Mouse (Mus musculus) lung, postnatal 36 days (tissue): Measurements from ENCODE around the gene Use1.
"Not testable (repeated sequence)": the region's sequence is repeated elsewhere in the genome, so short reads cannot be mapped to it uniquely, and the experiment has no call there.

Experiments used
- DNase-seq: peaks from one replicate; pipeline ENCODE4 v3.0.0; 2022; ENCODE audit warnings: mixed read lengths

Use1 gene

DNA sequence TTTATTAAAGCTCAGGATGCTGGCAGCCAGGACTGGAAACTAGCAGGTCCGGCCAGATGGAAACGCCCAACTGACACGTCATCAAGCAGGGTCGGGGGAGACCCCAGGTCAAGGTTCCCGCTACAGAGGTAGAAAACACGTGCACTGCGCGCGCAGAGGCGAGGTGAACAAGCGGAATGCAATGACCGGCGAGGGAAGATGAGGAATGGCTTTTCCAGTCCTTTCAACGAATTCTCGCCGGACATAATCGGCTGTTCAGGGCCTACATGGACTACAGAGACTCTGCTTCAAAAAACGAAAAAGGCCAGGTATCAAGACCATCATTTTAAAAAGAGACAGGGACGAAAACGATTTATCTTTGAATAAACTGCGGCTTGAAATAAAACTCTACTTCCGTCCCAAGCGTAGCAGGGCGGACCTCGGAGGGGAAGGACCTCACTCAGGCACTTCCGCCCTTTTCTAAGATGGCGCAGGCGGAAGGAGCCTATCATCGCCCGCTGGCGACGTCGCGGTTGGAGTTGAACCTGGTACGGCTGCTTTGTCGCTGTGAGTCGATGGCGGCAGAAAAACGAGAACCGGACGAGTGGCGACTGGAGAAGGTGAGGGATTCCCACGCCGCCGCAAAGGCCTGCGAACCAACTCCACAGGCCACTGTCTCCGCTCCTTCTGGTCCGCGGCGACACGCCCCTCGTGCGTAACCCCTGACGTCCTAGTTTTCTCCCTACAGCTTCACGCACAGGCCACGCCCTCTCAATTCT, at the start of gene Use1:
Gene Use1, plus strand, starts transcription at position 78 of the 758 bp plus-strand sequence.
- DNase-seq, result peak; percentile 97

DNA sequence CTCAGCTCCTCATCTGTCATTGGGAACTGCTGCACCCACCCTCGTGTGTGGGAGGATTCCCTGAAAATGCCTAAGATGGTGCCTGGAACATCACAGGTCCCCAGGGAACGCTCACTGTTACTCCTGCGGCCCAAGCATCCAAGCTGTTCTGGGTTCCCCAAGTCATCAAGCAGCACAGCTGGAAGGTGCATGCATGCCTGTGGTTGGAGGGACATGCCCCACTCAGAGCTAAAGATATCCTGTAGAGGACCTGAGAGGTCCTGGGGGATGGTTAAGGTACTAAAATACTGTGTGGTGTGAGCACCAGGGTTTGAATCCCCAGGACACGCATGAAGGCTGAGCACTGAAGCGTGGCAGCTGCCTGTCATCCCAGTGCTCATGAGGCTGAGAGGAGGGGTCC, 48.0 kb upstream of the Use1 start:
- DNase-seq, result not testable (repeated sequence)

DNA sequence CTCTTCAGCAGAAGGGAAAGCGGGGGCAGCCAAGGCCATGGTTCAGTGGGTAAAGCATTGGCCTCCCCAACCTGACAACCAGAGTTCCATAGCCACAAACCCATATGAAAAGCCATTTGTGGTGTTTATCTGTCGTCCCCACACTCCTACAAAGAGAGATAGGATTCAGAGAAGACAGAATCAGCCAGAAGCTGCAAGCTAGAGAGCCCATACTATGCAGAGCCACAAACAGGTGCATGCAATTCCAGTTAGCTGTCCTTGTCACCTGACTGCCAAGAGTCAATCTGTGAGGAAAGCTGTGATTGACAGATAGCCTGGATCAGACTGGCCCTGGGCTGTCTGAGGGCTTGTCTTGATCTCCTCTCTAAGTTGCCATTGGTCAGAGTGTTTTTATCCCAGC, 46.9 kb upstream of the Use1 start:
- not testable (repeated sequence) for DNase-seq

- DNase-seq, result no peak
Measured at GRCm38 (mm10) chr8:71322939-71323338, 43.7 kb upstream of the Use1 start.

- DNase-seq, result peak; percentile 71
Measured at GRCm38 (mm10) chr8:71324848-71325247, 41.8 kb upstream of the Use1 start.

DNA sequence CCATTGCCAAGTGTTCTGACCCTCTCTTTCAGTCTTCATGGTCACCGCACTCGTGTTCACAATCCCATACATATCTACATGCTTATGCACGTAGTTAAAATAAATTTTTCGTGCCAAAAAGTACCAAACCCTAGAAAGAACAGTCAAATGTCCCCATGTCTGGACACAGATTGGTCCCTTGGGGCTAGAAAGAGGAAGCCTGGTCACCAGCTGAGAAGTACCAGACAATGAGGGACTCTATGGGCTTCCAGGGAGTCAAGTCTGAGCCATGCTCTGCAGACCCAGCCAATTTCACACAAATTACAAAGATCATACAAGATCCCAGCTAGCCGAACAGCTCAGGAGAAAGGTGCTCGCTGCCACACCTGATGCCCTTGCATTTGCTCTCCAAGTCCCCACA, 28.8 kb upstream of the Use1 start:
- DNase-seq, result not testable (repeated sequence)

DNA sequence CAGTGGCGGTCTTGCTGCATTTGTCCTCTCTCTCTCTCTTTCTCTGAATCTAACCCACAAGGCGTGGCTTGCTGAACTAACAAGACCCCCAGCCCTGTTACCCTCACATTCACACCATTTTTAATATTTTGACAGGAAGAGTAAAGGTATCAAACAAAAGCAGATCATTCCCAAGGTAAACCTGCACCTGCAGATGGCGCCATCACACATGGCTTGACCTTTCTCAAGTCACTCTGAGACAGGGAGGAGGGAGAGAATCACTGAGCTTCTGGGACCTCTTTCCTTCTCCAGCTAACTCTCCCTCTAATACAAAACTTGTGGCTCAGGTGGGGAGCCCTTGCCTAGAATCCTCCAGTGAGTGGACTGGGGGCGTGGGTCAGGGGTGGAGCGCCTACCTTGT, 26.0 kb upstream of the Use1 start:
- peak; percentile 61 for DNase-seq

DNA sequence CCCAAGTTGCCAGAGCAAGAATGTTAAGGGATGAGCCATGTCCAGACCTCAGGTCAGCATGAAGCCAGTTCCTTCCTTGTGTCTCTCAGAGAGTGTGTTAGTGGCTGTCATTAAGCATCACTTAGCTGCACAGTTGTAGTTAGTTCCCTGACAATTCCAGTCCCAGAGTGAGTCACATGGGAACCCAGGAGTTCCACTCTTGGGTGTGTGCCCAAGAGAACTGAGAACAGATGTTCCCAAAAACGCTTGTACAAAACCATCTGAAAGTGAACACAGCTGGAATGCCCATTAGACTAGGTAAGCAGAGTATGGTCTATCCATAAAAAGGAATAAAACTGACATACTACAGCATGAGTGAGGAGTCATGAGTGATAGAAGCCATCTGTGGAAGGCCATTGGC, 20.1 kb upstream of the Use1 start:
- DNase-seq, result no peak

- DNase-seq, result no peak
Measured at GRCm38 (mm10) chr8:71351117-71351516, 15.5 kb upstream of the Use1 start.

GRCm38 (mm10) chr8:71351520-71351919, 15.1 kb upstream of the Use1 start:
- no peak for DNase-seq

- DNase-seq, result no peak
Measured at GRCm38 (mm10) chr8:71358026-71358425, 8.6 kb upstream of the Use1 start.

DNA sequence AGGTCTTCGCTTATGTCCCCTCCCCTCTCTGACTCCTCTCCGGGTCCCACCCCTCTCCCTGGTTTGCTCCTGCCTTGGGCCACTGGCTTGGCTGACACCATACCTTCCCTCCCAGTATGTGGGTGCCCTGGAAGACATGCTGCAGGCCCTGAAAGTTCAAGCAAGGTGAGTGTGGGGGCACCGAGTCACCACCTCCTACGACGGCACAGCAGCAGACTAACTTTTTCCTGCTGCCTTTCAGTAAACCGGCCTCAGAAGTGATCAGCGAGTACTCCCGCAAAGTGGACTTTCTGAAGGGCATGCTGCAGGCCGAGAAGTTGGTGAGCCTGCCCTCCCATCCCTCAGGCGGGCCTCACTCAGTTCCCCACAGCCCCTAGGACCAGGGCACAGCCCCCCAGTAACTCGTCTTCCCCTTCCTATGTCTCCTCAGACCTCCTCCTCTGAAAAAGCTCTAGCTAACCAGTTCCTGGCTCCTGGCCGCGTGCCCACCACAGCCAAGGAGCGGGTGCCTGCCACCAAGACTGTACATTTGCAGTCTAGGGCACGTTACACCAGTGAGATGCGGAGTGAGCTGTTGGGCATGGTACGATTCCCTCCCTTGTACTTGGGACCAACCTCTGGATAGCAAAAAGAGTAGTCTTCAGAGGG, 1.0 kb downstream of the Use1 start:
- no peak for DNase-seq

- DNase-seq, result no peak
Measured at GRCm38 (mm10) chr8:71368366-71368765, 1.7 kb downstream of the Use1 start.

- DNase-seq, result no peak
Measured at GRCm38 (mm10) chr8:71369040-71369718, 2.5 kb downstream of the Use1 start.

DNA sequence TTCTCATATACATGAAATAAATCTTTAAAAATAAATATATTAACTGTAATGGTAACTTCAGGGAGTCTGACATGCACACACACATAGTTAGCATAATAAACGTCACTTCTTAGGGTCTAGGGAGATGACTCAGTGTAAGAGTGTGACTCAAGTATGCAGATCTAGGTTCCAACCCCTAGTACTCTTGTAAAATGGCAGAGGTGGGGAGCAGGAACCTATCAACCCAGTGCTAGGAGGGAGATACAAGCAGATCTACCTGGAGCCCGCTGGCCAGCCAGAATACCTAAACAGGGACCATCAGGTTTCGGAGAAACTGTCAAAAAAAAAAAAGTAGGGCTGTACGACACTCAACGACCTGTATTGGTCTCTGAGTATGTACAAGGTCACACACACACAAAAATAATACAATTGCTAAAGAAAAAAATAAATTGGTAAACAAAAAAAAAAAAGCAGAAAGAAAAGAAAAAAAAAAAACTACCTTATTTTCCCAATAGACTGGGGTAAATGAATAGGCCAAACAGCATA, 4.1 kb downstream of the Use1 start:
- DNase-seq, result no peak

- peak; percentile 99 for DNase-seq
Measured at GRCm38 (mm10) chr8:71371236-71371848, 4.7 kb downstream of the Use1 start, which contains the start of gene Ocel1. TSS of gene Ocel1 (plus strand) at chr8:71371298.

DNA sequence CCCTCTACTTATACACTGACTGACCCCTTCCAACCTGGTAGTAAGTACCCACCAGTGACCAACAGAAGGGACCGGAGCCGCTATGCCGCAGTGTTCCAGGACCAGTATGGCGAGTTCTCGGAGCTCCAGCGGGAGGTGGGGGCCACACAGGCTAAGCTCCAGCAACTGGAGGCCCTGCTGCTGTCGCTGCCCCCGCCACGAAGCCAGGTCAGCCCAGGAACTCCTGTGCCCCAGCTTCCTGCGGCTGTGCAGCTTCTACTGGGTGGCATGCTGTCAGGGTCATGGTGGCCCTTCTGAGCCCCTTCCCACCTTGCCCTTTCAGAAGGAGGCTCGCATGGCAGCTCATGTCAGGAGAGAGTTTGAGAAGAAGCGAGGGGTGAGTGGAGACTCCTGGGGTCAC, 5.8 kb downstream of the Use1 start:
- DNase-seq, result no peak

GRCm38 (mm10) chr8:71373000-71373399, 6.4 kb downstream of the Use1 start:
- no peak for DNase-seq

- DNase-seq, result peak; percentile 43
Measured at GRCm38 (mm10) chr8:71374616-71375206, 8.1 kb downstream of the Use1 start.

GRCm38 (mm10) chr8:71375581-71376422, 9.2 kb downstream of the Use1 start:
- peak; percentile 85 for DNase-seq

DNA sequence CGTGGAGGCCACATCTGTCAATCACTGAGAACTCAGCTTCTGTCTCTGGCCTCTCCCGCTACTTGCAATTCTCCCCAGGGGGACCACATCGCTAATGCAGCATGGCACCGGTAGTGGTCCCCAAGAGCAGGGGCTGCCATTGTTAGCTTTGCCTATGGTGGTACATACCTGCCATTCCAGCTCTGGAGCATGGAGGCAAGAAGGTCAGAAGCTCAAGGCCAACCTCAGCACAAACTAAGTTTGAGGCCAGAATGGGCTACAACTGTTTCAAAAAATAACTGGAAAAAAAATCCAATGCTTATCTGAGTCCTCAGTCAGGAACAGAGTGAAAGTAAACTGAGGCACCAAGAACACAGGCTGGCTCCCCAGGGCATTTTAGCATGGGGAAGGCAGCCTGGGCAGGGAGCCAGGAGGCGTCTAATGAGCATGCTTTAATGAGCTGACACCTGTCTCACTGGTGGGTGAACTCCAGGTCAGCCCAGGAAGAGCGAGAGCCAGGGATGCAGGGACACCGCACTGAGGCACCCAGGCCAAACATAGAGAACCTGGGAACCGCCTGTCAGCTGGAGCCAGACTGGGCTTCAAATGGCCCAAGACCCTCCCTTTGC, 9.9 kb downstream of the Use1 start:
- DNase-seq, result no peak
